Mouse (Mus musculus) fat pad, adult 2 months (tissue): ENCODE results near the gene Aqp3.

Experiments
- DNase-seq: peaks from one replicate; pipeline ENCODE4 v3.0.0-alpha.2; 2011; ENCODE audit warnings: low read depth, low spot score; ENCODE audit errors: extremely low read depth

Aqp3 gene

GRCm38 (mm10) chr4:41097871-41098576 is at the start of gene Aqp3:
Gene Aqp3 (minus strand): TSS chr4:41098183.
- no peak for DNase-seq

GRCm38 (mm10) chr4:41142601-41143000 is 44.6 kb upstream of the Aqp3 start:
- no peak for DNase-seq

- no peak for DNase-seq
These were observed 42.3 kb upstream of the Aqp3 start for GRCm38 (mm10) chr4:41140174-41140875.

- DNase-seq = no peak
These were observed 38.8 kb upstream of the Aqp3 start for GRCm38 (mm10) chr4:41136811-41137210.

- no peak for DNase-seq
These were observed 38.4 kb upstream of the Aqp3 start for GRCm38 (mm10) chr4:41136454-41136805.

- no peak for DNase-seq
These were observed 37.9 kb upstream of the Aqp3 start, which contains the start of gene Ube2r2 for GRCm38 (mm10) chr4:41135711-41136453. Gene Ube2r2 (plus strand): TSS chr4:41135743.

- no peak for DNase-seq
These were observed 37.1 kb upstream of the Aqp3 start for GRCm38 (mm10) chr4:41134935-41135710.

- DNase-seq = peak; percentile 81
These were observed 35.7 kb upstream of the Aqp3 start for GRCm38 (mm10) chr4:41133529-41134291.

- no peak for DNase-seq
These were observed 34.5 kb upstream of the Aqp3 start for GRCm38 (mm10) chr4:41132471-41132870.

- no peak for DNase-seq
These were observed 31.9 kb upstream of the Aqp3 start for GRCm38 (mm10) chr4:41129836-41130235.

GRCm38 (mm10) chr4:41129406-41129805 is 31.4 kb upstream of the Aqp3 start:
- no peak for DNase-seq

- peak; percentile 94 for DNase-seq
These were observed 26.4 kb upstream of the Aqp3 start, which contains the start of gene Nol6 for GRCm38 (mm10) chr4:41124180-41124951. Gene Nol6 (minus strand): TSS chr4:41124455.

- DNase-seq = no peak
These were observed 20.8 kb upstream of the Aqp3 start for GRCm38 (mm10) chr4:41118706-41119292.

- DNase-seq = no peak
These were observed 18.8 kb upstream of the Aqp3 start for GRCm38 (mm10) chr4:41116817-41117216.

- no peak for DNase-seq
These were observed 17.8 kb upstream of the Aqp3 start for GRCm38 (mm10) chr4:41115793-41116192.

- DNase-seq = no peak
These were observed 17.1 kb upstream of the Aqp3 start for GRCm38 (mm10) chr4:41115074-41115473.

- no peak for DNase-seq
These were observed 16.5 kb upstream of the Aqp3 start for GRCm38 (mm10) chr4:41114358-41115070.

- no peak for DNase-seq
These were observed 10.9 kb upstream of the Aqp3 start for GRCm38 (mm10) chr4:41108717-41109425.
